Mouse (Mus musculus) cerebellum, postnatal 36 days (tissue): Measurements from ENCODE around the gene Izumo2.
A peak's percentile ranks its signal among the peaks of the same experiment; 100 is the strongest.
"Not testable (repeated sequence)": the region's sequence is repeated elsewhere in the genome, so short reads cannot be mapped to it uniquely, and the experiment has no call there.

Source experiments
- DNase-seq, 2 experiments: peaks; one replicate each; pipeline ENCODE4 v3.0.0; 2021 to 2022; ENCODE audit warnings: mixed read lengths in 2 of 2

Izumo2 gene

GRCm38 (mm10) chr7:44701921-44702320 lies 6.6 kb upstream of the Izumo2 start:
- peak; percentile 60 to 71 for DNase-seq

GRCm38 (mm10) chr7:44702985-44703384 lies 5.6 kb upstream of the Izumo2 start:
- no peak for DNase-seq

DNA sequence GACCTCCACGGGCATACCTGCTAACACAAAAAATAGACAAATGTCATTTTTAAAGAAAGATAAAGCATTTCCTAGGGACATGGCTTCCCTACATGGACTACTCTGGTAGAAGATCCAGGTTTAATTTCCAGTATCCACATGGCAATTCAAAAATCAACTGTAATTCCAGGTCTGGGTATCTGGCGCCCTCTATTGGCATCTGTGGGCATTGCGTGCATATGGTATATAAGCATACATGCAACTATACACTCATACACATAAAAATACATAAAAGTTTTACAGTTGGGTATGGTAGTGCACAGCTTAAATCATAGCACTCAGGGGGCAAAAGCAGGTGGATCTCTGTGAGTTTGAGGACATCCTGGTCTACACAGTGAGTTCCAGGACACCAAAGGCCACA lies 4.2 kb upstream of the Izumo2 start:
- peak; percentile 49 to 61 for DNase-seq

GRCm38 (mm10) chr7:44705086-44705485 lies 3.5 kb upstream of the Izumo2 start:
- no peak for DNase-seq

- no peak for DNase-seq
Measured at GRCm38 (mm10) chr7:44706322-44706721, 2.2 kb upstream of the Izumo2 start.

DNA sequence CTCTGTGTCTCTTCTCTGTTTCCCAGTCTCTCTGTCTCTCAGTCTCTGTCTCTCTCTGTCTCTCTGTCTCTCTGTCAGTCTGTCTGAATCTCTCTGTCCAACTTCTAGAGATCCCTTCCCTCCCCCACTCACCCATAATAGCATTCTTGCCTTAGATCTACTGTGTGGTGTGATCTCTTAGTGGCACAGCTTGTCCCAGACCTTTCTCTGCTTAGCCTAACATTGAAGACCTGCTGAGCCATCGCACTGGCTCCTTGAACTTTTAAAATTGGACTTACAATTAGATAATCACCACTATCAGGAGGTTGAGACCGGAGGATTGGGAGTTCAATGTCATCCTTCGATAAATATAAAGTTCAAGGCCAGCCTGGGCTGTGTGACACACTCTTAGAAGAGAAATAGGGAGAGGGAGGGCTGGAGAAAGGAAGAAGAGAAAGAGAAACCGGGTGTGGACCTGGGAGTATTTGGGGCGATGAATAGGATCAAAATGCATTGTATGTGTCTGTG lies 1.3 kb upstream of the Izumo2 start:
- no peak for DNase-seq

- not testable (repeated sequence) for DNase-seq
Measured at GRCm38 (mm10) chr7:44708093-44708492, 449 bp upstream of the Izumo2 start.

DNA sequence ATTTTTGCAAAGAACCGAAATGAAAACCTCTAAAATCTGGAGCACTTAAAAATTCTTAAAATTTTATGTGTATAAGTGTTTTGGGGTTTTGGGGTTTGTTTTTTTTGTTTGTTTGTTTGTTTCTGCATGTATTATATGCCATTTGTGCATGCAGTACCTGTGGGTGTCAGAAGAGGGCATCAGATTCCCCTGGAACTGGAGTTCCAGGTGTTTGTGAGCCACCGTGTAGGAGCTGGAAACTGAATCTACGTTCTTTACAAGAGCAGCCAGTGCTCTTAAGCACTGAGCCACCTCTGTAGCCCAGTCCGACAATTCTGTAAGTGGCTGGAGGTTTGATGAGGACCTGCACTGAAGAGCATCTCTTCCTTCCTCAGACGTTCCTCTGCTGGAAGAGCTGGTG lies 1.3 kb downstream of the Izumo2 start:
- DNase-seq, result no peak

GRCm38 (mm10) chr7:44722058-44722457 lies 13.5 kb downstream of the Izumo2 start:
- DNase-seq, result no peak

DNA sequence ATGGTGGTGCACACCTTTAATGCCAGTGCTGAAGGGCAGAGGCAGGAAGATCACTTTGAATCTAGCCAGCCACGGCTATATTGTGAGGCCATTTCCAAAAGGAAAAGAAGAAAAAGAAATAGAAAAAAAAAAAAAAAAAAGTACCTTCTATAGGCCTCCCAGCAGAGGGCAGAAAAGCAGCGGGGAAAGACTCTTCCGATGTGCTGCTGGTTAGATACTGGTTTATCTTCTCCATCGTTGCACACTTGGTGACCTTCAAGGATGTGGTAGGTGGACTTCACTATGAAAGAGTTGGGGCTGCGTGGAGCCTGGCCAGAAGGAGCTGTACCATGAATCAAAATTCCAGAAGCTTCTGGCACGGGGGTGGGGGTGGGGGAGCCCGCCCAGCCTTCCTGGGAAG lies 15.8 kb downstream of the Izumo2 start:
- no peak for DNase-seq

- no peak for DNase-seq
Measured at GRCm38 (mm10) chr7:44726343-44726742, 17.8 kb downstream of the Izumo2 start.

DNA sequence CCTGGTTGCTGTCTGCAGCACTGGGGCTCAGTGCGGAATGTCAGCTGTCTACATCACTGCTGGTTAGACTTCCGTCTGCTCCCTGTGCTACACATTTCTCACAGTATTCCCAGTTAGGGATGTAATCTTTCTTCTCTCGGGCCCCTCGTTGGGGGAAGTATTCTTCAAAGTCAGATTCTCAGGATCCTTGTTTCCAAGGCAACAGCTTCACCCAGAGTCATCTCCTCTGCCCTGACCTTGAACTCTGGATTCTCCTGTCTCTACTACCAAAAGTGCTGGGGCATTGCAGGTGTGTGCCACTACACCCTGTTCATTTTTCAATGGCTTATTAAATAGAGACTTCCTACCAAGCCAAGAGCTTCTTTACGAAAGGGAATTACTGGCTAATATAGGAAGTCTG lies 18.6 kb downstream of the Izumo2 start:
- DNase-seq, result no peak

DNA sequence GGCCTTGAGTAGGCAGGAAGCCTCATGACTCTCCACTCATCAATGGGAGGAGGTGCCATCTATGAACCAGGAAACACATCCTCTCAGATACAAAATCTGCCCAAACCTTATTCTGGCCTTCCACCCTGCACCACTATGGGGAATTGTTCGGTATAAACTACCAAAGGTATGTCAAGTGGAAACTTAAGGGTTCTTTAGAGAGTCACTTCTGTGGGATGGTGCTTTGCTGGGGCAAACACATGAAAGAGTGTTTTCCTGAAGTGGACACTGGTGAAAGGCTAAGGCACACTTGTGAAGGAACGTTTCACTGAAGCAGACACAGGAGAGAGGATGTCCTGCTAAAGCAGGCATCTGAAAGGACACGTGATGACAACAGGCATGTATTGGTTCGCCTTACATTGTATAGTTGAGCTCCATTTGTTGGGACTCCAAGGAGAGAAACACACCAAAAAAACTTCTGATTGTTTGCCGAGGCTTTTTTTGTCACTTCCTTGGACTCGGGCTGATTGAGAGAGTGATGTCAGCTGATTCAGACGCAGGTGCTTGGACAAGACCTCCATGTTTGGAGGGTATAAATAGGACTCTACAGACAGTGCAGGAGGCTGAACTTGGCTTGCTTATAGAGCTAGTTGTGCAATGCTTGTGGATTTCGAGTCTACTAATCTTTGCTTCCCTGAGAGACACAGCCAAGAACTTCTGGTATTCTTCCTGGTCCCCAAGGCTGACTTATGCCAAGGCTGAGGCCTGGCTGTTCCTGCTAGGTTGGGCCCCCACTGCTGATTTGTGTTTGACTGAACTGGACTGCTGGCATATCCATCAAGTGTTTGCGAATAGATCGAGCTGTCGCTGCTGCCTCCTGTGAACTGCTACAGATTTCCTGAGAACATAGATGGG lies 19.8 kb downstream of the Izumo2 start:
- no peak for DNase-seq

GRCm38 (mm10) chr7:44733723-44734122 lies 25.2 kb downstream of the Izumo2 start:
- DNase-seq, result no peak

- DNase-seq, result no peak
Measured at GRCm38 (mm10) chr7:44741361-44741760, 32.8 kb downstream of the Izumo2 start.

DNA sequence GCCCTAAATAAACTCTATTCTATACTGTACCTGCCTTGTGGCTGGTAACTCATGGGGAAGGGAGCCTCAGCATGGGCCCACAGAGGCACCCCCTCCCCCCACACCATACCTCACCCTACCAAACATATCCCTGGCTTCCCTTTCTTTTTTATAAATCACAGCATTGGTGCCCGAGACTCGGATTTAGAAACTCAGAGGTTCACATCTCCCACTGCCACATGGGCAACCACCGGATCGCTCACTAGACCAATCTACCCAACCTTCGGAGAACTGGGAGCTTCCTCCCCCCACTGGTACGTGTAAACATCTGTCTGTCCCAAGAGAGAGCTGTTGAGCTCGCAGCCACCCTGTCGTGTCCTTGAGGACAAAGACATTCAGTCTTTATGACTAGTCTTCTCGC lies 35.7 kb downstream of the Izumo2 start:
- DNase-seq, result no peak

DNA sequence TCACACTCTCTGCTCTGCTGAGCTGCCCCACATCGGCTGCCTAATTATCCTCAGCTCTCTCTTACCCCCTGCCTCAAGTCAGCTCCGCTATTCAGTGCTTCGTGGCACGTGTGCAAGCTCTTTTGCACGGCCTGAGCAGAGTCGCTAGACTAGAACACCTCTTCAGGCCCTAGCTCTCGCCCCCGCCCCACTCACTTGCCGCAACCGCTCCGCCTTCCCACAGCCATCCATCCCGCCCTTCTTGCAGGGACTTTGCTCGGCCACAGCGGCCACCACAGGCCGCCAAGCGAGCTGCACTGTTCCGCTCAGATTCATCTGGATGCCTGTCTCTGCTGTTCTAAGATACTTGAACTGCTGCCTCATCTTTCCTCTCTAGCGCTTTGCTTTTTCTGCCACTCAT lies 36.5 kb downstream of the Izumo2 start:
- DNase-seq, result peak; percentile 71 to 79

DNA sequence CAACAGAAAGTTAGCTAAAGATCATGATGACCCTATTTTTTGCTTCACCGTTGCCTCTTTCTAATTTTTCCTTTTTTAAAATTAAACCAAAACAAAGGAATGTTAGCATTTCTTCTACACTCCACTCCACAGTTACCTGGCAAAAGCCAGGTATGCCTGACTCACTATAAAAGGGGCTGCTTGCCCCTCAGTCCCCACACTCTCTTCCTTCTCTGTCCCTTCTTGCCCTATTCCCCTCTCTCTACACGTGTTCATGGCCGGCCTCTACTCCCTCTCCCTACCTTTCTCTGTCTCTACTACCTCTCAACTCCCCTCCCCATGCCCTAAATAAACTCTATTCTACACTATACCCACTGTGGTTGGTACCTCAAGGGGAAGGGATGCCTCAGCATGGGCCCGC lies 38.6 kb downstream of the Izumo2 start:
- DNase-seq, result no peak

DNA sequence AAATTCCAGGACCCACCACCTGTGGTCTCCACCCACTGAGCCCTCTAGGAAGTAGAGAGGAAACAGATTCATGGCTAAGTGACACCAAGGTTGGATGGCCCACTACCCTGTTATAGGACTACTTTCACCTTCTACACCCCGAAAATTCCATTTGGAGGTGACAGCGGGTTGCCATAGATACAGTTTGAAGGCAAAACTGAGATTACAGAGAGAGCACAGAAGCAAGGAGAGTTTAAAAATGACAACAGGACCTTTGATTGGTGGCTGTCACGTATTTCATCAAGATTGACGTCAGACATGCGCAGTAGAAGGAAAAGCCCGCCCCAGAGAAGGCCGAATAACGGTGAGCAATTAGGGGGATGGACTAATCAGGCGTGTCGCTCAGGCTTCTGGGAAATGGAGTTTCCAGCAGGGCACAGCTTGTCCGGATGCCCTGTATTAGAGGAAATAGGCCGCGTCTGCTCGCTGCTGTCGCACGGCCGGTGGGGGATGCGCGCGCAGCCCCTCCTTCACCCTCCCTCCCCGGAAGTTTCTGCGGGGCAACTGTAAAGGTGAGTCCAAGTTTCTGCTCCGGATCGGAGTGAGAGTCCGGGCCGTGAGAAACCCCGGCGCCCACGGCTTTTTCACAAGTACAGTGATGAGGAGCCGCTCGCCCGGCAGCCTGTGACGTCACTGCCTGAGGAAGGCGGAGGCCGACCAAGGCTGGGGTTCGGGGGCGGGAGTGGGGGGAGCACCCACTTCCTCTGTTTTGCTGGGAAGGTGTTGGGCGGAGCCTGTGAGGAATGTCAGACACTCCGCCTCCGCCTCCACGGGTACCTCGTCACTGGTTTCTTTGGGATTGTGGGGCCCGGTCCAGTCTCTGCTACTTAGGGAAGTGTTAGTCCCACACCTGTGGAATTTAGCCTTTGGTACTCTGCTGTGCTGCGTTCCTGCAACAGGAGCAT lies 39.8 kb downstream of the Izumo2 start, which contains the start of gene Vrk3:
TSS of gene Vrk3 (plus strand) at position 313 of the 944 bp plus-strand sequence.
- DNase-seq, result peak; percentile 91 to 94

DNA sequence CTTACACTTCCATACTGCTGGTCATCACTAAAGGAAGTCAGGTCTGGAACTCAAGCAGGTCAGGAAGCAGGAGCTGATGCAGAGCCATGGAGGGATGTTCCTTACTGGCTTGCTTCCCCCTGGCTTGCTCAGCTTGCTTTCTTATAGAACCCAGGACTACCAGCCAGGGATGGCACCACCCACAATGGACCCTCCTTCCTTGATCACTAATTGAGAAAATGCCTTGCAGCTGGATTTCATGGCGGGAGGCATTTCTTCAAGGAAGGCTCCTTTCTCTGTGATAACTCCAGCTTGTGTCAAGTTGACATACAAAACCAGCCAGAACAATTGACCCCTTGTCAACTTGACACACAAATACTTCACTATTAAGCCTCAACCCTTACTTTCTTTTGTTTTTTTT lies 42.4 kb downstream of the Izumo2 start, which contains the start of gene Zfp473:
TSS of gene Zfp473 (minus strand) at position 101 of the 400 bp plus-strand sequence.
- not testable (repeated sequence) for DNase-seq

GRCm38 (mm10) chr7:44757164-44757563 lies 48.6 kb downstream of the Izumo2 start:
- no peak for DNase-seq

- no peak for DNase-seq
Measured at GRCm38 (mm10) chr7:44760366-44760765, 51.8 kb downstream of the Izumo2 start.

GRCm38 (mm10) chr7:44768129-44768528 lies 59.6 kb downstream of the Izumo2 start:
- no peak for DNase-seq
